Mouse (Mus musculus) olfactory bulb, adult 2 months (tissue): Measurements from ENCODE around the gene Mtg1.

ENCODE experiments used
- CTCF ChIP-seq: fragments of 200-500 bp; IDR thresholded peaks from 2 replicates; pipeline ENCODE4 v1.5.1; 2012; ENCODE audit warnings: low read depth, mild to moderate bottlenecking, low read length, moderate library complexity; ENCODE audit not compliant: insufficient read depth
- POLR2A ChIP-seq: fragments of 200-500 bp; IDR thresholded peaks from 2 replicates; pipeline ENCODE4 v1.6.1; 2012; ENCODE audit warnings: mild to moderate bottlenecking, low read depth, low read length, moderate library complexity; ENCODE audit not compliant: insufficient read depth

- TF ChIP-seq CTCF = no peak
- TF ChIP-seq POLR2A = no peak
Observed at GRCm38 (mm10) chr7:140127911-140128310, 9.5 kb upstream of the Mtg1 start.
